Mouse (Mus musculus) layer of hippocampus, postnatal 10 days (tissue): Measurements from ENCODE around the gene Eya2. TPM values are rescaled to one million over a fixed set of nuclear protein-coding genes. Genes with fewer than 3 reads are reported as not detected.
"Not testable (repeated sequence)": the region's sequence is repeated elsewhere in the genome, so short reads cannot be mapped to it uniquely, and the experiment has no call there.

Experiments
- DNase-seq, 2 experiments: peaks; one replicate each; pipeline ENCODE4 v3.0.0; 2021; ENCODE audit warnings: low spot score in 2 of 2
- long read RNA-seq: library from polyadenylated mRNA; stranded (forward); transcript quantifications from one replicate; pipeline ENCODE4 v2.0.0, GENCODE M21; 2023
- total RNA-seq, 2 experiments: library from RNA; stranded (reverse); gene quantifications; 2 replicates each; pipeline ENCODE4 v1.2.3; 2021

Gene Eya2
- total RNA-seq: 1 to 10 TPM; 4.0 to 5.3 TPM
- long read RNA-seq, partial matches to known transcripts: 1 of 1 reads
- long read RNA-seq, other reads (novel, unspliced or antisense): 0 of 1 reads

GRCm38 (mm10) chr2:165594907-165595675, at the start of gene Eya2:
Gene Eya2, plus strand, starts transcription at chr2:165595032.
- DNase-seq: no peak

GRCm38 (mm10) chr2:165545687-165546086, 49.1 kb upstream of the Eya2 start:
- DNase-seq: no peak

- DNase-seq: no peak
Measured at GRCm38 (mm10) chr2:165546341-165546740, 48.5 kb upstream of the Eya2 start.

GRCm38 (mm10) chr2:165547410-165547809, 47.4 kb upstream of the Eya2 start:
- peak; percentile 62 to 74 for DNase-seq

GRCm38 (mm10) chr2:165548627-165549026, 46.2 kb upstream of the Eya2 start:
- DNase-seq: peak in 1 of 2 experiments; percentile 40

GRCm38 (mm10) chr2:165550410-165550809, 44.4 kb upstream of the Eya2 start:
- DNase-seq: not testable (repeated sequence)

GRCm38 (mm10) chr2:165554066-165554465, 40.8 kb upstream of the Eya2 start:
- no peak for DNase-seq

GRCm38 (mm10) chr2:165557278-165557677, 37.6 kb upstream of the Eya2 start:
- no peak for DNase-seq

- no peak for DNase-seq
Measured at GRCm38 (mm10) chr2:165558916-165559315, 35.9 kb upstream of the Eya2 start.

GRCm38 (mm10) chr2:165559506-165560235, 35.2 kb upstream of the Eya2 start:
- DNase-seq: no peak

- no peak for DNase-seq
Measured at GRCm38 (mm10) chr2:165561861-165562260, 33.0 kb upstream of the Eya2 start.

- DNase-seq: peak; percentile 33 to 49
Measured at GRCm38 (mm10) chr2:165563298-165564058, 31.4 kb upstream of the Eya2 start.

GRCm38 (mm10) chr2:165564101-165564500, 30.7 kb upstream of the Eya2 start:
- DNase-seq: no peak

- DNase-seq: no peak
Measured at GRCm38 (mm10) chr2:165564620-165565019, 30.2 kb upstream of the Eya2 start.

- DNase-seq: no peak
Measured at GRCm38 (mm10) chr2:165566898-165567297, 27.9 kb upstream of the Eya2 start.

GRCm38 (mm10) chr2:165567820-165568219, 27.0 kb upstream of the Eya2 start:
- DNase-seq: no peak

GRCm38 (mm10) chr2:165568911-165569310, 25.9 kb upstream of the Eya2 start:
- no peak for DNase-seq

- DNase-seq: no peak
Measured at GRCm38 (mm10) chr2:165571216-165571778, 23.5 kb upstream of the Eya2 start.

- DNase-seq: no peak
Measured at GRCm38 (mm10) chr2:165583044-165583443, 11.8 kb upstream of the Eya2 start.

GRCm38 (mm10) chr2:165583518-165583917, 11.3 kb upstream of the Eya2 start:
- no peak for DNase-seq

GRCm38 (mm10) chr2:165584563-165584962, 10.3 kb upstream of the Eya2 start:
- DNase-seq: no peak
